Mouse (Mus musculus) activated CD4-positive, CD25-positive, alpha-beta regulatory T cell, adult 9 weeks (primary cell): ENCODE data around the gene Olfr1312. TPM values are rescaled to one million over a fixed set of nuclear protein-coding genes. Genes with fewer than 3 reads are reported as not detected.

Experiments used
- polyA plus RNA-seq: library from polyadenylated mRNA; unstranded; fragments of 100-300 nt; shearing (Covaris generic); gene quantifications from one replicate; pipeline ENCODE4 v1.2.1, GENCODE M21; 2017

The Olfr1312 gene
- polyA plus RNA-seq = not detected

DNA sequence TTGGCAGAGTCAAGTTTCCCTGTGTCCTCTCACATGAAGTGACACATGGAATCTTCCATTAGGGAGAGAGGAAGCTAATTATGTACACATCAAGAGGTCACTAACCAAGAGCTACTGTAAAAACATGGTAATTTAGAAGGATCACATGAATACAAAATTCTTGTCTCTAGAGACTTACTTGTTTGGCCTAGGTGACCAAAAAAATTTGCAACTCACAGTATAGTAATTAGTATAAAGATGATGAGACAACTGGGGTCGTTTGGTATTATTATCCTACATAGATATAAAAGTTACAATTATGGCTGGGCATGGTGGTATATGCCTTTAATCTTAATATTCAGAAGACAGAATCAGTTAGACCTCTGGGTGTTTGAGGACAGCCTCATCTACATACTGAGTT, at the start of gene Olfr1312:
TSS of gene Olfr1312 (minus strand) at position 101 of the 400 bp plus-strand sequence.

DNA sequence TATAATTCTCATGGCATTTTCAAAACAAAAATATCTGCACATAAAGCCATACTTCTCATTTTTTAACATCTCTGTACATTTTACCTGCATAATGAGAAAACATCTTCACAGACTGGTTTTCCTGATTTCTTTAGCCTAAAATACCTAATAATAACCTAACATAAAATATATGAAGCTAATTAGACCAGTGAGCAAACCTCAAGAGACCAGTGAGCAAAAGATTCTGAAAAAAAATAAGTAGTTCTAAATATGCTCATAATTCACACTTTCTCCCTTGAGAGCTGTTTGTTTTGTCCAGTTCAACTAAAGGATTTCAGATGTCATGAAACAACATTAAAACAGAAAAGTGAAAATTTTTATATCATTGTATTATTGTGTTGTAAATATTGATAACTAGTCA, 46.6 kb upstream of the Olfr1312 start, which contains the start of gene Olfr1314:
TSS of gene Olfr1314 (minus strand) at position 101 of the 400 bp plus-strand sequence.

DNA sequence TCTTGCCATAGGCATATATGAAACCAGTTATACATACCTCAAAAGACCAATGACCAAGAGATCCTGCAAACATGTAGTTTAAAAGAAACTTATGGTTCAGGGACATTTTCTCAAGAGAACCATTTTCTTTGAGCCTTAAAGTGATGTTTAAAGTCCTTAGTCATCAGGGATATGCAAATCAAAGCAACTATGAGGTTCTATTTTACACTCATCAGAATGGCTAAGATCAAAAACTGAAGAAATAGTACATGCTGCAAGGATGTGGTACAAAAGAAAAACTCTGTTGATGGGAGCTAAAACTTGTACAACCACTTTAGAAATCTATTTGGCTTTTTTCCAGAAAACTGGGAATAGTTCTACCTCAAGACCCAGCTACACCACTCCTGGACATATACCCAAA, 27.7 kb upstream of the Olfr1312 start, which contains the start of gene Olfr1313:
TSS of gene Olfr1313 (minus strand) at position 101 of the 400 bp plus-strand sequence.

DNA sequence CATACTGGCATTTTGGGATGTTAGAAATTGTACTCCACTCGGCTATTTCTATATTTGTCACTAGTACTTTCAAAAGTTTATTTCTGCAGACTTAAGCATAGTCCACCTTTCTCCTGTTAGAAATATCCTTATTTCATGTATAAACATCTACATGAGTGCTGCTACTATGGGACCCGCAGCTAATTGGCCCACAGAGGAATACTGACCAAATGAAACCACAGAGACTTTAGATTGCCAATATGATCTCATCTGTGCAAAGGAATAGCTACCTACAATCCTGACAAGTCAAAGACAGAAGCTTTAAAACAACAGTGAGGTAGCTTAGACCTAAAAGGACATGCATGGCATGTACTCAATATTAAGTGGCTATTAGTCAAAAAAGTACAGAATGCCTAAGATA, 25.7 kb downstream of the Olfr1312 start, which contains the start of gene Olfr1311:
TSS of gene Olfr1311 (minus strand) at position 101 of the 400 bp plus-strand sequence.

DNA sequence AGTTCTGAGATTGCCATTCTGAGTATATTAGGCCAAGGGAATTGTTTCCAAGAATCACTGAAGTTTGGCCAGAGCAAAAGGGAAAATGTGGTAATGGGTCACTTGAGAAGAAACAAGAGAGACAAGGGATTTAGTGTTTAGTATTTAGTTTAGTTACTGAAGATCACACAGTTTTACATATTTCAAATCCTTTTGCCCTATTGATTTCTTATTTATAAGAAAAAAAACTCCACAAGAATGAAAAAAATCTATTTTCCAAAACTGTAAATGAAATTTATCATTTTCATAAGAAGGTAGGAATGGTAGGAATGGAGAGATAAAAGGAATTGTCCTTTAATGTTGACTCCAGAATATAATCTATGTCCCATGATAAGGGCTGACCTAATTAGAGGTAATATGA, 37.4 kb downstream of the Olfr1312 start, which contains the start of gene Olfr1310:
TSS of gene Olfr1310 (minus strand) at position 101 of the 400 bp plus-strand sequence.

DNA sequence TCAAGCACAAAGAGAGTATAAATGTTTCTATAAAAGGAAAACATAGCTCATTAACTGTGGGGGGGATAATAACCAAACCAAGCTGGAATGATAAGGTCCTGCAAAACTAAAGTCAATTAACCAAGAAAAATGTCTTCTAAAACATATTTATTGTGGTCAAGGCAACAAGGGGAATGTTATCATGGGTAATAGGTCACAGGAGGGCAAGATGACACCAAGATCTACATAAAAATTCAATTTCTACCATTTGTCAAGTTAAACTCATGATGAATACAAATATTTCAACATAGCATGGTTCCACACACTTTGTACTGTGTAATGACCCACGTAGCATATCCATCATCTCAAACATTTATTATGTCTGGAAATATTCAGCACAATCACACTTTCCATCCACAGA, 59.9 kb downstream of the Olfr1312 start, which contains the start of gene Olfr1309:
TSS of gene Olfr1309 (minus strand) at position 101 of the 400 bp plus-strand sequence.

Other genes with a start within 250 kb of the Olfr1312 start
- gene Olfr1303, start 229.9 kb downstream of the Olfr1312 start, polyA plus RNA-seq = not detected
- not detected for gene Olfr1305, start 173.1 kb downstream of the Olfr1312 start, polyA plus RNA-seq
- not detected for gene Olfr1306, start 134.0 kb downstream of the Olfr1312 start, polyA plus RNA-seq
- 0.07 TPM for gene Olfr1307, start 100.8 kb downstream of the Olfr1312 start, polyA plus RNA-seq
- not detected for gene Olfr1308, start 85.3 kb downstream of the Olfr1312 start, polyA plus RNA-seq
- not detected for gene Olfr1309, start 60.0 kb downstream of the Olfr1312 start, polyA plus RNA-seq
- not detected for gene Olfr1310, start 37.5 kb downstream of the Olfr1312 start, polyA plus RNA-seq
- gene Olfr1311, start 25.8 kb downstream of the Olfr1312 start, polyA plus RNA-seq = not detected
- gene Olfr1313, start 27.6 kb upstream of the Olfr1312 start, polyA plus RNA-seq = not detected
- not detected for gene Olfr1314, start 46.5 kb upstream of the Olfr1312 start, polyA plus RNA-seq
- not detected for gene Olfr1315-ps1, start 65.2 kb upstream of the Olfr1312 start, polyA plus RNA-seq
- gene Olfr1316, start 84.7 kb upstream of the Olfr1312 start, polyA plus RNA-seq = not detected
- not detected for gene Olfr1317, start 90.1 kb upstream of the Olfr1312 start, polyA plus RNA-seq
- gene Olfr1318, start 104.0 kb upstream of the Olfr1312 start, polyA plus RNA-seq = not detected
- 70.5 TPM for gene Lpcat4, start 189.2 kb upstream of the Olfr1312 start, polyA plus RNA-seq
- not detected for gene Nutm1, start 209.1 kb upstream of the Olfr1312 start, polyA plus RNA-seq
- 148 TPM for gene Nop10, start 211.7 kb upstream of the Olfr1312 start, polyA plus RNA-seq
- gene Slc12a6, start 215.6 kb upstream of the Olfr1312 start, polyA plus RNA-seq = 109 TPM
- gene Gm21985, start 216.1 kb upstream of the Olfr1312 start, polyA plus RNA-seq = not detected